Mouse (Mus musculus): ENCODE results near the gene Farp1.

Gene Farp1

DNA sequence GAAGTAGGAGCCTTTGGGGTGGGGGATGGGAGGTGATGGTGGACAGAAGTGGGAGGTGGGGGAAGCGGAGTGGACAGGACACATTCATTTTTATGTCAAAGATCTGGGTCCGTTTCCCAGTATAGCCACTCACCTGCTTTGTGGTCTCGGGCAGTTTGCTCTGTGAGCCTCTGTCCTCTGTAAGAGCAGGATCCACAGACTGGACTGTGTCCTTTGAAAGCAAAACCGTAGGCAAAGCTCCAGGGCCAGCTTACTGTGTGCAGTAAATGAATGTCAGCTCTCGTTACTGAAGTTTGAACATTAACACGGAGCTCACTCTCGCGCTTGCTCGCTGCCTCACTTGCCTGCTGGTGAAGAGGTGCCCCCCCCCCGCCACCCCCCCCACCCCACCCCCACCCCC lies 110.7 kb downstream of the Farp1 start:
- no peak for DNase-seq (ENCODE audit: low spot score)

DNA sequence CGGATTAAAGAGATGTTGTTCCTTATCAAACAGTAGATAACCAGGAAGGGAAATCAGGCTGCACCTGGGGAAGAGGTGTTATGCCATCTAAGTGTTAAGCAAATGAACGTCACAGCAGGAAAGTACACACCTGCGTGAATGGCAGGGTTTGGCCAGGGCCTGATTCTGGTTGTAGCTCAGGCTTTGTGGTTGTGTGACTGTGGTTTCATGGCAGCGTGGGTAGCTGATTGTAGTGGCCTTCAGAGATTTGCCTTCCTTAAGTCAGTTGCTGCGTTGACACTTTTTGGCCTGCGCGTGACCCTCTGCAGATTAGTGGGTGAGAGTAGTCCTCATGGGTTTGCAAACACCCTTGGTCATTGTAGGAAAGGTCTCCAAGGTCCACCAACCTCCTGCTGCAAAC lies 111.2 kb downstream of the Farp1 start:
- DNase-seq (ENCODE audit: low spot score), result no peak

DNA sequence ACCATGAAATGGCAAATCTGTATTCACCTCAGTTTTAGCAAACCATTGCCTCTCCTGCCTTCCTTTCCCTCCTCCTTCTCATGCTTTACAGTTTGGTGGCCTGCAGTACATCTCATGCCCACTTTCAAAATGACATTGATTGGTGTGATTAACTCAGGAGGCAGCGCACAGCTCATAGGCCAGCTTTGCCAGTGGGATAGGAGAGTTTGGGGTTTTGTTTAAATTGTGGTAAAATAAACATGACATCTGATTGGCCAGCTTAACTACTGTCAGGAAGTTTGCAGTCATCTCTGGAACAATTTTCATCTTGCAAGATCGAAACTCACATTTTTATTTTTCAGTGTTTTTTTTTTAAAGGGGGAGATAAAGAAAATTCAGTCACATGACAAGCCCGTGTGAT lies 112.0 kb downstream of the Farp1 start:
- DNase-seq (ENCODE audit: low spot score), result no peak

DNA sequence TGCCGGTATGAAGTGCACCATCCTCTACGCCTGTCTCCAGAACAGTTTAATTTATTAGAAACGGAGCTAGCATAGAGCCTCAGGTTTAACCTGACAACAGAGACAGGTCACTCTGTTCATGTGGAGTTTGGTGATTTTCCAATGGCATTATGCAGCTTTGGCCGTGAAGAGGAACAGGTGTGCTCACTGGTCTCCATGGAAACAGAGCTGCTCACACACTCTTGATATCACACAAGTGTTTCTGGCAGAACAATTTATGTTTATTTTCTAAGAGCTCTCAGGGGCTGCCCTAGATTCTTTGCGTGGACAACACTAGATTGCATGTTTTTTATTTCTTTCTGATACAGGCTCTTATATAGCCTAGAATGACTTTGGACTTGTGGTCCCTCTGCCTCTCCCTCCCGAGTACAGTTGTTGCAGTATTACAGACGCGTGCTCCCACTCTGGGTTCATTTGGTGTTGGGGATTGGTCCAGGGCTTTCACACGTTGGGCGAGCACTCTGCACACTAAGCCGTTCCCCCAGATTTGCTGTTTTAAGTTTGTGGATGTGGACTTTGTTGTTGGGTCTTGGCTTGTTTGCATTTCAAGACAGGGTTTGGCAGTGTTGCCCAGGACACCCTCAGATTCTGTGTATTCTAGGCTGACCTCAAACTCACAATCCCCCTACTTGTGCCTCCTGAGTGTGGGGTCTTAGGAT lies 113.2 kb downstream of the Farp1 start:
- no peak for DNase-seq (ENCODE audit: low spot score)

DNA sequence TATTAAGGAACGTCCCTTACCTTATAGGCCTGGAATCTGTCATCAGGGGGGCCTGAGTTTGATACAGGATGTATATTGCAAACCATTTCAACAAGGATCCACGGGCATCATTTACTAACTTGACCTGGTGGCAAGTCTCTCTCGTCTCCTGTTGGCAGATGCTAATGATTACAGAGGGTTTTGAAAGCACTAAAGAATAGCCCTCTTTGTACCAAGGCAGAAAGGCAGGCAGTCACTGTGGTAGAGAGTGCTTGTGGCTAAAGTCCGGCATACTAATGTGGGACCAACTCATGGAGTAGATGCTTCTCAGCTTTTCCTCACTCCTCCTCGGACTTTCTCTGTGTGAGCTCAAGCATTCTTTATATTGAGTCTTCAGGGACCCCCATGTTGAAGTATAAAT lies 115.0 kb downstream of the Farp1 start:
- DNase-seq (ENCODE audit: low spot score), result no peak

DNA sequence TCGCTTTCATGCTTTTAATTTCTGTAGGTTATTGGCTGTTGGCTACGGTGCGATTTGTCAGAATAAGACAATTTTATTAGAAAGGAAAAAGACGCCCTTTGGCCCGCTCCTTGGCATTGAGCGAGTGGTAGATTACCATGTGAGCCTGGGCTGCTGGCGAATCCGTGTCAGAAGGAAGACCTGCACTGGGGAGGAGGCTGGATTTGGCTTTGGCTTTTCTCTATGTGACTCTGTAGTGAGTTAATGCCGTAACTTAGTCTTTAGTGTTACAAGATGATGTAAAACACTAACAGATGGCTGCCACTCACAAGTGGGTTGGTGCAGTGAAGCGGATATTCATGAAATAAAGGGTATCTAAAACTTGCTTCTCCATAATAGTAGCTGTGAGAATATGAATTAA lies 116.8 kb downstream of the Farp1 start:
- DNase-seq (ENCODE audit: low spot score), result no peak

DNA sequence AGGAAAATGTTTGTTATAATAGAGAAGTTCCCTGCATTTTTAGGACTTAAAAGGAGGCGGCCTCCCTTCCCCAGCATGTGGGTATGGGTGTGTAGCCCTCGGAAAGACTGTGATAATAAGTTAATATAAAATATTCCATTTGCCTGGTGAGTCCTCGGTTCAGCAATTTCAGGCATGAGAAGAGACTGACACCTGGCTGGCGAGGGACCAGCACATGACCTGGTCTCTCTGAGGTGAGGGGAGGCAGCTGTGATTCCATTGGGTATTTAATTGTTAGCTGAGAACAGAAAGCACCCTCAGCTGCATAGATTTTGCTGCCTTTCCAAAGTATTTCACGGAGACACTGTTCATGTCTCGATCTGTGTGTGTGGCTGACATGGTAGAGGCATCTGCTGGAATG lies 117.8 kb downstream of the Farp1 start:
- no peak for DNase-seq (ENCODE audit: low spot score)

DNA sequence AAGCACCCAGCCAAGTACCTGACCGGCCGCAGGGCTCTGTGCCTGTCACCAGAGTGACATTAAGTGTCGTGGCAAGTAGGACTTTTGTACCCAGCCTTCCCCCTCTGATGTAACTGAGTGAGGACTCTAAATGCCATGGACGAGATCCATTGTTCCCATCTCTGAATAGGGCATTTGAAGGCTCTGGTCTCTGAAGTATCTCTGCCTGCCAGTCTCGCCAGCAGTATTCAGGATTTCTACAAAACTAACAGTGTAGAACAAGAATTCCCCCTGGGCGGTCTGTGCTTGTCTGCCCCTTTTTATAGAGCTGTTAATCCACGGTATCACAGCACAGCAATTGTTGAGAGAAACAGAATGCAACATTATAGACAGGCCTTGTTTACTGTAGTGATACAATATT lies 118.3 kb downstream of the Farp1 start:
- DNase-seq (ENCODE audit: low spot score), result no peak

DNA sequence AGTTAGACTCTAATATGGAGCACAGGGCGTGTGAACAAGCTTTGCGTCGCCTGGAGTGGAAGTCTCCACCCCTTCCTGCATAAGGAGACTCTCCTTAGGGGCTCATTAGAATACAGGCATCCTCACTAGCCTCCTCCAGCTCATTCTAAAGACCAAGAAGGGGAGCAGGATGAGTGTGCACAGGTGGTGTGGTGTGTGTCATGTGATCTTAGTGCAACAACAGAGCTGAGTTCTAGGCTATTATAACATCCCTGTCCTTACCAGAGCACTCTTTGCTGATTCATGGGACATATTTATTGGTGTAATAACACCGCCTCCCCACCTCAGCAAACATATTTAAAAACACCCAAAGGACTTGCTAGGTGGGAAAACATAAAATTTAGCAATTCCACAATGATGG lies 120.2 kb downstream of the Farp1 start:
- DNase-seq (ENCODE audit: low spot score), result no peak

DNA sequence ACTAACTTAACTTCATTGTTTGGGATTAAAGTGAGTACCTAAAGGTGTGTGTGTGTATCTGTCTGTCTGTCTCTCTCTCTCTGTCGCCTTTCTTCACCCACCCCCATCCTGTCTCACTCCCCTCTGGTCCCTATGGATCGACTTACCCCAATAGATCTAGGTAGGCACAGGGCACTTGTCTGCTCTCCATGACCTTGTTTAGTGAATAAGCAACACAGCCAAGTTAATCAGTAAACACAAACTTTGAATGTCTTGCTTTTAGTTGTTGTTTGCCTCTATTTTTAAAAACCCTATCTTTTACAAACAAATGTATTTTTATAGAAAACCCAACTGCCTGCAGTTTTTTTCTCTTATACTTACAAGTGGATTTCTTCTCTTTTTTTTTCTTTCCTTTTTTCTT lies 123.6 kb downstream of the Farp1 start:
- DNase-seq (ENCODE audit: low spot score), result no peak

DNA sequence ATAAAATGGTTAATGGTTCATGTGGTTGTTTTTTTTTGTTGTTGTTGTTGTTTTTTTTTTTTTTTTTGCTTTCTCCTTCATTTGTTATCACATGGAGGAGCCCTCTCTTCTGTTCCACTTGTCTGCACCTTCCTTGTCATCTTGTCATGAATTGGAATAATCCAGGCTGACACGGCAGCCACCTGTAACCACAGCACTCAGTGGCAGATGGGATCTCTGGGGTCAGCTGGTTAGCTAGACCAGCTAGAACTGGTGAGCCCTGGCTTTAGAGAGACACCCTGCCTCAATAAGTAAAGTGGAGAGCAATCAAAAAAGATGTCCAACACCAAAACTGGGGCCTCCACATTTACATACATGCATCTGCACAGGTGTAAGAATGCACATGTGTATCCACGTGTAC lies 127.8 kb downstream of the Farp1 start:
- DNase-seq (ENCODE audit: low spot score), result no peak

DNA sequence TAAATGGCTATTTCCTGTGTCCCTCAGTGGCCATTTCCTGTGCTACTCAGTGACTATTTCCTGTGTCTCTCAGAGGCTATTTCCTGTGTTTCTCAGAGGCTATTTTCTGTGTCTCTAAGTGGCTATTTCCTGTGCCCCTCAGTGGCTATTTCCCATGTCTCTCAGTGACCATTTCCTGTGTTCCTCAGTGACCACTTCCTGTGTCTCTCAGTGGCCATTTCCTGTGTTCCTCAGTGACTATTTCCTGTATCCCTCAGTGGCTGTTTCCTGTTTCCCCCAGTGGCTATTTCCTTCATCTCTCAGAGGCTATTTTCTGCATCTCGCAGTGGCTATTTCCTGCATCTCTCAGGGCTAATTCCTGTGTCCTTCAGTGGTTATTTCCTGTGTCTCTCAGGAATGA lies 129.9 kb downstream of the Farp1 start:
- DNase-seq (ENCODE audit: low spot score), result no peak

DNA sequence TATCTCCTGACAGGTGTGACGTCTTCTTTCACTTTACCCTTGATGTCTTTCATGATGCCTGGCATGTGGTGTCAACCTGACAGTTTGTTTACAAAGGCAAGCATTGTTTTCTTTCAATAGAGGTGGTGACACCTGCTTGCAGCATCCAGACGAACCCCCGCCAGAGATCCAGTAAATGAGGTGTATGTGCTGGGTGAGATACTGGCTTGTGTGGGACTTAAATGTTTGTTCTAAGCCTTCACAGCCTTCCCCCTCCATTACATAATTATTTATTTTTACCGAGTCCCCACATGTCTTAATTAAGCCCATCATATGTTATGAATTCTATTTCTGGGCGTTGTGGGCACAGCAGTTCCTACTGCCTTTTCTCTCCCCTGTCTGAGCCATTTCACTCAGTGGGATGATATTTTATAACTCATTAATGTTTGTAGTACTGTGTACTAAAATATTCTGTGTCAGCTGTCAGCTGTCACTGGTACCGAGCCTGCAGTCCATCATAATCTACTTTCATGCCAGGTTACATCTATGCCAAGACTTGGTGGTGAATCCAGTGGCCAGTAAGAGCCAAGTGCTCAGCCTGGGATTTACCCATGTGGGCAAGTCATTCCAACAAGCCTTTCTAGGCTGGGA lies 130.5 kb downstream of the Farp1 start:
- DNase-seq (ENCODE audit: low spot score), result no peak

DNA sequence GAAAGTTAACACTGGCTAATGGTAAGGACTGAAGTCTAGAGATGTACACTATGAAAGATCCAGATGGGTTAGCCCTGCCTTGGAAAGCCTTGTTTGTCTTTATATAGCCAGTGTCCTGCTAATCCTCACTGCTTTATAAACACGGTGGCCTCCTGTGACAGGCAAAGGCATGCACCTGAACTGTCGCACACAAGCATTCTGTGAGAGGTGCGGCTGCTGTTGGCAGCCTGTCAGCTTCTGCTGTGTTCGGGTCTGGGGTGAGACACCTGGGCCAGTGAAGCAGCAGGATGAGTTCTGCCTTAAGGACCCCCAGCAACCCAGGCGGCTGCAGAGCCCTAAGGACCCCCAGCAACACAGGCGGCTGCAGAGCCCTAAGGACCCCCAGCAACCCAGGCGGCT lies 131.0 kb downstream of the Farp1 start:
- DNase-seq (ENCODE audit: low spot score), result no peak

DNA sequence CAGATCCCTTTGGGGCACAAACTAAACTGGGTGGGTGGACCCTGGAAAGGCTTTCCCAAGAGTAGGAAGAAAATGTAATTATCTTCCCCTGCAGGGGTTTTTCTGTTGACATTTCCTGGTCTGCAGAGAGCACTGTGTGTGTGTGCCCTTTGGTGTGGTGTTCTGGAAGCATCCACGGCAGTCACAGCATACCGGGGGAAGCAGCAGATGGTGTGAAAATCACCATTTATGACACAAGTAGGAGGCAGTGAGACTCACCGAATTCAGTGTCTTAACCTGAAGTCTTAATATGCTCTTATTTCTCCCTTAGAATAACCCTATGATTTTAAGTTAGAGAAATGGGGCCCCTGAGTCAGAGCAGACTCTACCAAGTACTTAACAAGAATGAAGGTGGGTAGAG lies 133.7 kb downstream of the Farp1 start:
- DNase-seq (ENCODE audit: low spot score), result no peak

DNA sequence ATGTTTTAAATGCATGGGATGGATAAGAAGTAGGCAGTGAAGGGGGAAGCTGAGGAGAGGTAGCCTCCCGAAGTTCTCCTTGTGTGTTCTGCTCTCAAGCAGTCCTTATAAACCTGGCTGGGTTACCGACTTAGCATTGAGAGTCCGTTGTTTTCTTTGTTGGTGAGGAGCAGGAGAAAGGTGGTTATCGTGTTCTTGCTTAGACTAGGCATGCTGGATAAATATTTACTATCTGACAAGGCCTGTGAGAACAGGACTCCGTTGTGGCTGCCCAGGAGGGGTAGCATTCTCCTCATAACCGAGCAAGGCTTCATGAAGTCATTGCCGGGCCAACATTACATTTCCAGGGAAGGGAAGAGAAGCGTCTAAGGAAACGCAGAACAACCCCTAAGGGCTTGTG lies 135.3 kb downstream of the Farp1 start:
- no peak for DNase-seq (ENCODE audit: low spot score)

DNA sequence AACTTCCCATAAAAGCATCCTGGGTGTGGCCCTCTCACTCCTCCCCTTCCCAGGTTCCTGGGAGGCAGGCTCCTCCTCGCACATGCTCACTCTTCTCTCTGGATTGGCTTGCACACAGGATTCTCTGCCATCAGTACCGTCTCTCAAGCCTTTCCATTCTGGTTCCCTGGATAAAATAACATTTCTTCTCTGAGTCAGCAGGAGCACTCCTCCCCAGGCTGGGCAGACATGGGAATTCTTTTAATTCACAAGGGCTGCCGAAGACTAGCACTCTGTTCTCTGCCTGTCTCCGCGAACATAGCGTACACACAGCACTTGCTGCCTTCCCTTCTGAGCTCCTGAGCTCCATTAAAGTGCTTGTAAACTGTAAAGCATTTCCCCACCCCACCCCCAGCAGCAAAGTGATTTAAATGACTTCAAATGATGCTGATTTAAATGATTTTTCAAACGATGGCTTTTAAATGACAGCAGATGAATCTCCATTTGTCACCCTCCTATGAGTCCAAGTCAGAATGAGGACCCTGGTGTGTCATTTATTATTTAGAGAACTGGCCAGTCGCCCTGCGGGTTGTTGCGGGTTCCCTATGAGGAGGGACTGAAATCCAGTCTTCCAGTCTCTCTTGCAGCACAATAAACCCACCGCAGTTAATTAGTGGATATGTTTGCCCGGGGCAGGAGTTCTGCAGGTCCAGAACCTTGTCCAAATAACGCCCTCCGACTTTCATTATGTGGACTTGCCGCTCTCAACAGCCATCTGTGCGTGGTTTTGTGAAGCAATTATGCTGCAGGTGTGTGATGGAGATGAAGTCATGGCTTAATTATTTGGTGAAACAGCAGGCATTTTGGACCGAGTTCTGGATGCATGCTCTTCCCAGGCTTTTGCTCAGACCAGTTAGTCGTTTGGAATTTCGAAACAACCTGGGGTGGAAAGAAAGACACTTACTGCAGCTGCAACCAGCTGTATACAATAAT lies 137.4 kb downstream of the Farp1 start:
- no peak for DNase-seq (ENCODE audit: low spot score)

DNA sequence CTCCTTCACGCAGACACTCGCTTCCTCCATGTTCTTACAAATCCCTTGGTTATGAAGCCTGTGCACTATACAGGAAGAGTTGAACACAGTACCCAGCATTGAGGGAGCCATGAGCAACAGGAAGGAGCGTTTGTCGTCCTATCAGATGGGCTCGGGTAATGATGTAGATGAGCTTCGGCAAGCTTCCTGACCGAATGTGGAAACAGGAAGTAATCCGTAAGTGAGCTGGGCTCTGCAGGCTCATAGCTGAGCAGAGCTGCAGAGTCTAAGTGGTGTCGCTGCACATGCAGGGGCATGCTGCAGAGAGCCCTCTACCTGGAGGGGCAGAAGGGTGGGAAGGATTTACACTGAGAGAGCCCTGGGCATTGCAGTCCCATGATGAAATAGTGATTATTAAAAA lies 140.4 kb downstream of the Farp1 start:
- no peak for DNase-seq (ENCODE audit: low spot score)

DNA sequence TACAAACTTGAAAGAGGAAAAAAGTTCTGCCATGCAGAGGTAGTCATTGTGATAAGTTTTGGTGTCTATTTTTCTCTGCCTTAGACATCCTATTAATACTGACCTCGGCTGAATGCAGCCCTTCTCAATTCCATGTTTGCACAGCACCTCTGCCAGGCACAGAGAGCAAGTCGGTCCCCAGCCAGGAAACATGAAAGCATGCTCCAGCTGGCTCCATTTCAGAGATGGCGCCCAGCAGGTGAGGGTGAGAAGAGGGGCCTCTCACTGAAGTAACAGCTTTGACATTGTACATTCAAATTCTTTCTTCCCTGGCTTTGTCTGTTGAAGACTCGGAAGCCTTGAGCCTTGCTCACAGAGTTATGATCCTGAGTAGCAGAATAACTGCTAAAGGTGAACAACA lies 140.9 kb downstream of the Farp1 start:
- DNase-seq (ENCODE audit: low spot score), result no peak

DNA sequence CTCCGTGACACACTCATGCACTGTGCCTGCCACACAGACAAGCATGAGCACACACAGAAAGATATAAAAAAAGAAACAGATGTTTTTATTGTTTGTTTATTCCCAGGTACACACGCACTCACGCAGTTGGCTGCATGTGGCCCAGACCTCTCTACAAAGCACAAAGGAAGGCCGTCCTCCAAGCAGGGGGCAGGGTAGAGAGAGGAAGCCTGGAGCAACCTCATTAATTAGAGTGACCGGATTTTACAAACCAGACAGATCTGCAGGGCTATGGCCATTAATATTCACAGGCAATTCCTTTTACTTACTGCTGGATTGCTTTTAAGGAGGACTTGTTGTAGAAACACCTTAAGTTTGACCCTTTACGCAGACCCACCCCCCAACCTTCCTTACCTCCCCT lies 142.9 kb downstream of the Farp1 start:
- no peak for DNase-seq (ENCODE audit: low spot score)

DNA sequence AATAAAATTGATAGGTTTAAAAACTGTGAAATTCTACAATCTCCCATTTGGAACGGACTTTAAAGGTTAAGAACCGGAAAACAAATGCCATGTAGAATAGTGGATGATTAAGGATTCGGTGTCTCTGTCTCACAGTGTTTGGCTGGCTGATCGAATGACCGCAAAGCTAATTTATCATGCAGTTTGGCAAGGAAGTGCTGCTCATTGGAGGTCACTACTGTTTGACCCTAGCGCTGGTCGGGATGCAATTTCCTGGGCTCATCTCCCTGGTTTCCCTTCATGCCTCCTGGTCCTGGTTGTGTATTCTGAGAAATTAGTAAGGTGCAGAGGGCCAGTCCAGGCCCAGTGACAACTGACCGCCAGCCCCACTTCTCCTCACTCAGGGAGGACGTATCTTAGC lies 145.6 kb downstream of the Farp1 start:
- no peak for DNase-seq (ENCODE audit: low spot score)

DNA sequence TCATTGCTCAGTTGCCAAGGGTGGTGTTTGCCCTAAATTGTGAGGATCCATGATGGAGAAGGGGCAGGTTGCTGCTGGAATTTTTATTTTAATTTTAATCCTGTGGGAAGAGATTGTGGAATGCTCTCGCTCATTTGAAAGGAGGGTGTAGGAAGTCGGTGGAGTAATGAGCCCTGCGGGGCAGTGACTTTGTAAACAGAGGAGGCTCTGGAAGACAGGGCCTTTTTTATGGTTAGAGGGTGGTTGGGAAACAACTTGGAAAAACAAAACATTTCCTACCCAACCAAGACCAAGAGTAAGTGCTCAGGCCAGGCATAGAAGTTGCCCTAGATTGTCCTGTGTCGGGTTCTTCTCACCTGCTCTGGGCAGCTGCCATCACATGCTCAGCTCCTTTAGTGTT lies 146.8 kb downstream of the Farp1 start:
- DNase-seq (ENCODE audit: low spot score), result no peak

DNA sequence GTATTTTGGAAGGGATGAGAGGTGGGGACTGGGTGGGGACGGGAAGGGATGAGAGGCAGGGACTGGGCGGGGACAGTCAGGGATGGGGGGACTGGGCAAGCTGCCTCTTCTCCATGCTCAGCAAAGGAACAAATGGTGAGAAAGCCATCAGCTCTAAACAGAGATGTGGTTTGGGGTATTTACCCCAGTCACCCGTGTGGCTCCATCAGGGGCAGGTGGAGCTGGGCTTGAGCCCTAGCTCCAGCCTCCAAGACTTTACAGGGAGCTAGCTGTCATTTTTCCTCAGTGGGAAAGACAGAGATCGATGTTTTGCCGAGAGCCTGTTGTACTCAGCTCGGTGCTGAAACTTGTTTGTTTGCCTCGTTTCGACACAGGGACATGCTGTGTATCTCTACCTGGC lies 148.0 kb downstream of the Farp1 start:
- DNase-seq (ENCODE audit: low spot score), result no peak
